Mouse (Mus musculus): Measurements from ENCODE around the gene Asns. TPM values are rescaled to one million over a fixed set of nuclear protein-coding genes. Genes with fewer than 3 reads are reported as not detected.
A peak's percentile ranks its signal among the peaks of the same experiment; 100 is the strongest.

The Asns gene
- polyA plus RNA-seq (2015; fragmentation: Nextera tagmentation; extraction: Ambion mirVana): 56.9 and 62.3 TPM in 2 replicates

DNA sequence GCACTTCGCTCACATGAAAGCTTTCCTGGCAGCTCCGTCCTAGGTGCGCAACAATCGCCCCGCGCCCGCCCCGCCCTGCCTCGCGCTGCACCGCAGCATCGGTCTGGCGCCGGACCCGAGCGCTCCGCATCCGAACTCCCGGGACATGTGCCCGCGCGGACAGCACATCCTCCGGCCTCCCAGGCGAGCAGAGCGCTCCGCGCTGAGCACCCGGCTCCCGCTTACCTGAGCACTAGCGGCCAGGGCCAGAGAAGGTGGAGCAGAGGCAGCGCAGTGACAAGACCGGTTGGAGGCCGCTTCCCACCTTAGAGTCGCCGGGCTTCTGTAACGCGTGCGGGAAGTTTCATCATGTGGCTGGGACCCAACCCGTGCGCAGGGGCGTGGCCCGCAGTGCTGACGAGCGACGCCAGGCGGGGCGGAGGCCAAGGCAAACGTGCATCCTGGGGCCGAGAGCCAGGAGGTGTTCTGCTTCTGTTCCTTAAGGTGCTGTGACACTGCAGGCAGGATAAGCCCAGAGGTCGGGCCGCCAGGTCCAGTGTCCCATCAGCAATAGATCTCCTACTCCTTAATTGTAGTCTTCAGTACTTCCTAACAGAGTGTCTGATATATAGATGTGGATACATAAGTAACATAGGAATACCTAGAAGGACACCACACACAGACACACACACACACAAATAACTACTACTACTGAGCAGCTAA lies at the start of gene Asns:
TSS of gene Asns (minus strand) at position 371 of the 702 bp plus-strand sequence.
- Histone ChIP-seq H3K4me3 (peak within 1 kb of the TSS; percentile 82), H3K9me3 (no peaks in the 10 kb centered on the region)

DNA sequence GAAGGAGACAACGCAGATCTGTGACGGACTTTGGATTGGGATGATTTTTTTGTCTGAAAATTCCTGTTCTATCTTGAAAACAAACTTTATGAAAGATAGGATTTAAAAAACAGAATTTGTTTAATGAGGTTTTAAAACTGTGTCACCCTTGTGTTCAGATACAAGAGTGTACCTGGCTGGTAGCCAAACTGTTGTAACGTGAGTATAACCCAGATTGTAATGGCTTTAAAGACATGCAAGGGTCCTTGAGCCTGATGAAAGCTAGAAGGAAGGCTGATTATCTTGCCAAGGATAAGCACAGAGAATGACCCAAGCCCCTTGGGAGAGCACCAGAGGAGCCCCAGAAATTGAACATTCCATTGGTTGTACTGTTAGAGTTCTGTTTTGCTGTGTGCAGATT lies 48.7 kb upstream of the Asns start:
- H3K27ac ChIP-seq (replicated peaks): no peak overlapping the region
- no peak for ATAC-seq (replicated peaks)
- no peaks in the 10 kb centered on the region for H3K27me3 ChIP-seq
- 68% methylated on average over 3 of the region's 3 CpGs for WGBS
- H3K36me3 ChIP-seq: no peaks in the 10 kb centered on the region
- H3K4me3 ChIP-seq: no peak overlapping the region
- no peaks in the 10 kb centered on the region for H3K4me1 ChIP-seq
- no peak overlapping the region for H3K4me2 ChIP-seq (replicated peaks)
- H3K9me3 ChIP-seq: no peaks in the 10 kb centered on the region
- H3K9ac ChIP-seq (replicated peaks): no peak overlapping the region

More for the DNA sequence above, at the start of gene Asns:
- peaks cover 7% of the 10 kb centered on the region; the same call in 1 of the 2 replicates for H3K4me1 ChIP-seq
- H3K27me3 ChIP-seq: no peaks in the 10 kb centered on the region
- no peak within 1 kb of the TSS for H3K27ac ChIP-seq (replicated peaks)
- under 1% methylated on average over 51 of the region's 51 CpGs for WGBS
- H3K4me2 ChIP-seq (replicated peaks): peak within 1 kb of the TSS; percentile 92
- ATAC-seq (replicated peaks): peak; percentile 97
- H3K9ac ChIP-seq (replicated peaks): peak within 1 kb of the TSS; percentile 71
- H3K36me3 ChIP-seq: no peaks in the 10 kb centered on the region

DNA sequence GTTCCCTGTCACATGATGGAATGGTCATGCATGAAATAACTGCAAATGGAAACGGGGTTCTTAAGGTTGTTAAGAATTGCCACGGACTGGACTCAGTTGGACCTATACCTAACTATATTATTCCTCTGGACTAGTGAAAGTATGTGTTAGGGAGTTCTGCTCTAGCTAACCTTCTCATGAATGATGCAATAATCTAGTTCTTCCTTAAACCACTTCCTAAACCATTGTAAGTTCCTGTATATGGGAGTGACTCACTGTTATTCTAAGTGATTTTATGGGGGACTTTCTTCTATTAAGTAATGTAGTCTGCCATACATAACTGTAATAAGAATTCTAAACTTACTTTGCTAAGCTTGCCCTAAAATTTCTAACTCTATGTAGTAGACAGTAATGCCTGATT lies 44.8 kb upstream of the Asns start:
- Histone ChIP-seq H3K27me3 (no peaks in the 10 kb centered on the region), H3K4me3 (no peak overlapping the region), H3K4me1 (no peaks in the 10 kb centered on the region), H3K36me3 (no peaks in the 10 kb centered on the region), H3K9me3 (no peaks in the 10 kb centered on the region), H3K9ac (replicated peaks) (no peak overlapping the region), H3K27ac (replicated peaks) (no peak overlapping the region), H3K4me2 (replicated peaks) (no peak overlapping the region)
- ATAC-seq (replicated peaks): no peak
- WGBS: 92% methylated on average over 2 of the region's 2 CpGs

DNA sequence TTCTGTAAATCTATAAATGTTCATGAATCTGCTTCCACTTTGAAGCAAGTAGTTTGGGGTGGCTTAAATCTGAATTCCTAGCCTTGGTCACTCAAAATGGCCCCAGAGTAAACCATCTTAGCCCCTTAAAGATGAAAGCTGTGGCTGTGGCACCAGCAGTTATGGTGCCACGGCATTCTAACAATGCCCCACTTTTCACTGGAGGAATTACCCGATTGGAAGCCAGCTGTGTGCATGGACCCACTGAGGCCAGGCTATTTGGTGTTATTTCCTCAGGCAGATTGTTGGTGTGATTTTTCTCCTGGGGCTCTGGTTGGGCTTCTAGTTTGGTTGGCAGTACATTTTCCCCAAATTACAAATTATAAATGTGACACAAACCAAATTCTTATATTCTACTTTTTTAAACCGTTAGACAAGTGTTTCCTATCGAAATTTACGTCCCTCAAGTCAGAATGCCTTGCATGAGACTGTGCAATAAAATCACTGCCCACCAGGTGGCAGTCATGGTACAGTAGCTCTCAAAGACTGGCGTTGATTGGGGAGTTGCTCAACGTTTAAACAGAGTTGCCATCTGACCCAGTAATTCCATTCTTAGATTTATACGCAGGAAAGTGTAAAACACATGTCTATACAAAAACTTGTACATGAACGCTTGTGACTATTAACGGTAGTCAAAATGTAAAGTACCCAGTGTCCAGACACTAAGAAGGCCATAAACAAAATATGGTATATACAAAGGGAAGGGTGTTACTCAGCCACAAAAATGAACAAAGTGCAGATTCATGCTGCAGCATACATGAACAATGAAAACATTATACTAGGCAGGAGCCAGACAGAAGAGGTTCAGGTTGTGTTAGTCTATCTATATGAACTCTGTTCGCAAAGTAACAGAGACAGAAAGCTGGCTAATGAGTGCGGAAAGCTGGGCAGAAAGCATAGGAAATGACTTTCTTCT lies 40.0 kb upstream of the Asns start:
- H3K27me3 ChIP-seq: no peaks in the 10 kb centered on the region
- ATAC-seq (replicated peaks): peak; percentile 75; the same call in 1 of the 2 replicates
- no peak overlapping the region for H3K9ac ChIP-seq (replicated peaks)
- H3K4me2 ChIP-seq (replicated peaks): no peak overlapping the region
- H3K4me1 ChIP-seq: no peaks in the 10 kb centered on the region
- no peaks in the 10 kb centered on the region for H3K36me3 ChIP-seq
- WGBS: 38% methylated on average over 12 of the region's 12 CpGs
- no peaks in the 10 kb centered on the region for H3K9me3 ChIP-seq
- H3K4me3 ChIP-seq: no peak overlapping the region
- H3K27ac ChIP-seq (replicated peaks): no peak overlapping the region

DNA sequence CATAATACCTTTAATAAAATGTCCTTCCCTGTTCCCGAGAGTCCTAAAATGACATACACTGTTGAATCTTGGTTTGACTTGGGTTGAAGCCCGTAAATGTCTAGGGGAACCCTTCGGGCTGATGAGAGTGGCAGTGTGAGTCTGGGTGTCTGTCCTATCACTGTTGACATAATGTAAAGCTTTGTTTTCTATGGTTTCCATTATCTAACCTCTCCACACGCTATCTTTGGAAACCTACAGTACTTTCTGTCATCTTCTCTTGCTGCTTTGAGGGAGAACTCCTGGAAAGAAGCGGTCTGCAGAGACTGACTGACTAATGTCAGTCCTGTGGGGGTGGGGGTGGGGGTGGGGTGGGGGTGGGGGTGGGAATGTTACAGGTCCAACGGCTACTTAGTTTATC lies 39.0 kb upstream of the Asns start:
- H3K27me3 ChIP-seq: no peaks in the 10 kb centered on the region
- no peak overlapping the region for H3K4me3 ChIP-seq
- no peaks in the 10 kb centered on the region for H3K4me1 ChIP-seq
- H3K4me2 ChIP-seq (replicated peaks): no peak overlapping the region
- H3K9ac ChIP-seq (replicated peaks): no peak overlapping the region
- 89% methylated on average over 6 of the region's 6 CpGs for WGBS
- H3K27ac ChIP-seq (replicated peaks): no peak overlapping the region
- no peaks in the 10 kb centered on the region for H3K9me3 ChIP-seq
- no peaks in the 10 kb centered on the region for H3K36me3 ChIP-seq
- no peak for ATAC-seq (replicated peaks)

DNA sequence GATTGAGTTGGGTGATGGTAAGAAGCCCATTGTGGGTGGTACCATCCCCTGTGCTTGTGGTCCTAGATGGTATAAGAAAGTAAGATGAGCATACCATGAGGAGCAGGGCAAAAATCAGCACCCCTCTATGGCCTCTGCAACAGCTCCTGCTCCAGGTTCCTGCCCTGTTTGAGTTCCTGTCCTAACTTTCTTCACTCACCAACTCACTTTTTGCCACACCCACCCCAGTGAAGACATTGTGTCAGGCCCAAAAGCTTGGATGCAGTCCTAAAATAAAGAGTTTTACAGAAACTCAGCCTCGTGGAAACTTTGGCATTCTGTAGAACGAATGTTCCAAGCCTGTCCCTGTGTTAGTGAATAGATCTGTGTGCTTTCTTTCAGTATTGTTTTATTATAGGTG lies 36.1 kb upstream of the Asns start:
- Histone ChIP-seq H3K4me3 (no peak overlapping the region), H3K9me3 (no peaks in the 10 kb centered on the region), H3K27me3 (no peaks in the 10 kb centered on the region), H3K36me3 (no peaks in the 10 kb centered on the region), H3K9ac (replicated peaks) (no peak overlapping the region), H3K4me2 (replicated peaks) (no peak overlapping the region), H3K4me1 (no peaks in the 10 kb centered on the region), H3K27ac (replicated peaks) (no peak overlapping the region)
- no peak for ATAC-seq (replicated peaks)
- WGBS: 84% methylated on average over 2 of the region's 2 CpGs

DNA sequence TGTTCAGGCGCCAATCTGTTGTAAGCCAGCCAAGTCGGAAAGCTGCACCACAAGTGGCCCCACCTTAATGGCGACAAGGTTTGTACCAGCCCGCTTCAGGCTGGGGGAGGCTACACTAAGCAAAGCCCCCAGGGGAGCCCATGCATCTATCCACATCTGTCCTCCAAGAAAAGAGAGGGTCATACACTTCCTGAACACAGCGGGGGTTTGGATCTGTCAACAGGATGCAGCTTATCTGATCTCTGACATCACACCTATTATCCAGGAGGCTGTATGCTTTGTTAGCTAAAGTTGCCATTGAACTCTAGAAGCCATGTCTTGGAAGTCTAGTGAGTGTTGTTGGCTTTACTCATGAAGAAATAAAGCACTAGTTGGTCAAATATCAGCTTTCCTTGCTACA lies 35.2 kb upstream of the Asns start:
- Histone ChIP-seq H3K9ac (replicated peaks) (no peak overlapping the region), H3K4me2 (replicated peaks) (no peak overlapping the region), H3K9me3 (no peaks in the 10 kb centered on the region), H3K36me3 (no peaks in the 10 kb centered on the region), H3K4me1 (no peaks in the 10 kb centered on the region), H3K4me3 (no peak overlapping the region), H3K27ac (replicated peaks) (no peak overlapping the region), H3K27me3 (no peaks in the 10 kb centered on the region)
- 93% methylated on average over 5 of the region's 5 CpGs for WGBS
- ATAC-seq (replicated peaks): no peak

DNA sequence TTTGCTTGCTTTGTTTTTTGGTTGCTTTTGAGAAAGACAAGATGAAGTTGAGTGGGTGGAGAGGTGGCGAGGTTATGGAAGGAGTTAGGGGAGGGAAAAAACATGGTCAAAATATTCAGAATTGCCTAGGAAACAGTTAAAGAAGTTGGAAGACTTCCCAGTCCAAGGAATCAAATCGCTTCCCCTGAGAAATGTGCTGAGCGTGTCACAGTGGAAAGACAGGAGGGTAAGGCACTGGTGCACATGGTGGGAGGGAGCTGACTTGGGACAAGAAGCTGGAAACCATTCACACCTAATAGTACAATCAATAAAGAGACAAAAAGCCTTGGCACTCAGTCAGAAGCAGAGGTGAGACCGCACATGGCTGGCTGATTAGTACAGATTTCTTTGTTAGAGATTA lies 23.2 kb upstream of the Asns start:
- Histone ChIP-seq H3K9ac (replicated peaks) (no peak overlapping the region), H3K27ac (replicated peaks) (no peak overlapping the region), H3K4me1 (peaks cover 4% of the 10 kb centered on the region; the same call in 1 of the 2 replicates), H3K4me2 (replicated peaks) (no peak overlapping the region), H3K36me3 (no peaks in the 10 kb centered on the region), H3K9me3 (no peaks in the 10 kb centered on the region), H3K27me3 (no peaks in the 10 kb centered on the region), H3K4me3 (no peak overlapping the region)
- no peak for ATAC-seq (replicated peaks)
- 43% methylated on average over 4 of the region's 4 CpGs for WGBS

DNA sequence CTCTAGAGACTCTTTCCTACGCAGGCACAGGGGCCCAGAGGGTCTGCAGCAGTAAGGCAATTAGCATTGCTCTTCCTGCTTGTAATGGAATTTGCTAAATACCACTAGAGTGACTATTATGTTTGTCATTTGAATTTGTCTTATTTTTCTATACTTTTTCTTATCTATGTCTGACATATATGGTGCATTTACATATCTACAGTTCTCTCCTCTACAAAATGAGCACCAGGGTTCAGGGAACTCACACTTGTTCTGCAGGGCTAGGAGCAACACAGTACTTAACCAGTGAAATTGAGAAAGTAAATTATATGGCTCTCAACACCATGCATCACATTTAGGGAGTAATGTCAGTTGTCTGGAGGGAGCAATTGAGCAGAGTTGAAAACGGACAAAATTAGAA lies 21.2 kb upstream of the Asns start:
- H3K4me3 ChIP-seq: no peak overlapping the region
- H3K4me2 ChIP-seq (replicated peaks): no peak overlapping the region
- H3K4me1 ChIP-seq: peaks cover 4% of the 10 kb centered on the region; the same call in 1 of the 2 replicates
- no peaks in the 10 kb centered on the region for H3K36me3 ChIP-seq
- no peak for ATAC-seq (replicated peaks)
- no peaks in the 10 kb centered on the region for H3K27me3 ChIP-seq
- WGBS: 68% methylated on average over 2 of the region's 2 CpGs
- H3K9me3 ChIP-seq: no peaks in the 10 kb centered on the region
- no peak overlapping the region for H3K9ac ChIP-seq (replicated peaks)
- H3K27ac ChIP-seq (replicated peaks): no peak overlapping the region

DNA sequence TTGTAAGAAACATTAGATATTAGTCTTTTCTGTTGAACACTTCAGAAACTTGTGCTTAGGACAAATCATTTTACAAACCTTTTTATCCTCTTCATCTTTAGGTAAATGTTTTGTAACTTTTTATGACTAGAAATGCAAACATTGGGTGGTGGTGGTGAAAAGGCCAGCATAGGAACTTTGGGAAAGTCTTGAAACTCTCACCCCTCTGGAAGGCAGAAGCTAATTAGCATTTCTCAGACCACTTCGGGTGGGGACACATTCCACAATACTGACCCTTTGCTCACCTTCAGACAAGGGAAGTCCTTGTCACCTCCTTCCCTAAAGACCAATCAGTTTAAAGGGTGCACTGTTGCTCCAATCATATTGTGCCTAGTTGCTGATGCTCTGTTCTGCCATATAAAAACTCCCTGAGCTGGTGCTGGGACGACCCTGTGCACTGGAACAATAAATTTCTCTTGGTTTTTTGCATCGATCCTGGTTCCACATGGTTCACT lies 18.8 kb upstream of the Asns start:
- Histone ChIP-seq H3K36me3 (no peaks in the 10 kb centered on the region), H3K9ac (replicated peaks) (no peak overlapping the region), H3K27ac (replicated peaks) (no peak overlapping the region), H3K27me3 (no peaks in the 10 kb centered on the region), H3K4me3 (no peak overlapping the region), H3K9me3 (no peaks in the 10 kb centered on the region), H3K4me2 (replicated peaks) (no peak overlapping the region), H3K4me1 (peaks cover 4% of the 10 kb centered on the region; the same call in 1 of the 2 replicates)
- ATAC-seq (replicated peaks): no peak
- WGBS: 70% methylated on average over 3 of the region's 3 CpGs

DNA sequence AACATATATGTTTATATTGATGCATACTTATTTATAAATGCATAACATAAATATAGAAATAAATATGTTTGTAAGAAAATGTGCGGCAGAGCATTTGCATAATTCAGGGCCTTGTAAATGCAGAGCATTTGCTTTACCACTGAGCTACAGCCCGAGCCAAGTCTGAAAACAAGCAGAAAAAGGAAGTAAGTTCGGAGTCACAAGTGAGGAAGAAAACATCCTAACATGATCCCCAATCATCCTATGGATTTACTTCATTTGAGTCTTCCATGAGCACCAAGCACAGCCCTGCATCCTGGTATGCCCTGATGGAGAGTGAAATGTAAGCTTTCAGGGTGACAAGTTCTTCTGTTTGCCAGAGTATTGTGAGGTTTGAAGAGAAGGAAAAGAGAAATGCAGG lies 15.2 kb upstream of the Asns start:
- Histone ChIP-seq H3K27me3 (no peaks in the 10 kb centered on the region), H3K27ac (replicated peaks) (no peak overlapping the region), H3K4me2 (replicated peaks) (no peak overlapping the region), H3K36me3 (no peaks in the 10 kb centered on the region), H3K9ac (replicated peaks) (no peak overlapping the region), H3K4me1 (no peaks in the 10 kb centered on the region), H3K4me3 (no peak overlapping the region), H3K9me3 (no peaks in the 10 kb centered on the region)
- WGBS: 90% methylated on average over 3 of the region's 3 CpGs
- ATAC-seq (replicated peaks): no peak

DNA sequence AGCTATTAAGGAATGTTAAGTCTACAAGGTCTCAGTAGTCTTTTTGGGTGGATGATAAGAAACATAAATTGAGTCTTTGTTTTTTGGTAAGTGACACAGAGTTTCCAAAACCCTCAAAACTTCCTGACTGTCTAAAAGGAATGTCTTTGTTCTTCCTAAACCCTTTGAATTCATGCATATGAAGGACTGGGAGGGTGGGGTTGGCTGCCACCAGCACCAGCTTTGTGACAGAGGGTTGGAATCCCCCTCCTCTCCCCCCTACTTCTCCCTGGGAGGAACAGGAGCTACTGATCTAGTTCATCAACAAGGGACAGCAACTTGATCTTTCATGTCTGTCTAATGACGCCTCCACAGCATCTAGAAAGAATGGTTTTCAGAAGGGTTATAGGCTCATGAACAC lies 13.7 kb upstream of the Asns start:
- H3K4me1 ChIP-seq: no peaks in the 10 kb centered on the region
- H3K4me3 ChIP-seq: no peak overlapping the region
- no peak overlapping the region for H3K4me2 ChIP-seq (replicated peaks)
- ATAC-seq (replicated peaks): no peak
- WGBS: 53% methylated on average over 1 of the region's 1 CpGs
- H3K9ac ChIP-seq (replicated peaks): no peak overlapping the region
- no peaks in the 10 kb centered on the region for H3K27me3 ChIP-seq
- H3K36me3 ChIP-seq: no peaks in the 10 kb centered on the region
- H3K27ac ChIP-seq (replicated peaks): no peak overlapping the region
- no peaks in the 10 kb centered on the region for H3K9me3 ChIP-seq

Data from forebrain, embryonic 15.5 days (tissue).